Mouse (Mus musculus): Measurements from ENCODE around the gene Ttc7b.

The Ttc7b gene

DNA sequence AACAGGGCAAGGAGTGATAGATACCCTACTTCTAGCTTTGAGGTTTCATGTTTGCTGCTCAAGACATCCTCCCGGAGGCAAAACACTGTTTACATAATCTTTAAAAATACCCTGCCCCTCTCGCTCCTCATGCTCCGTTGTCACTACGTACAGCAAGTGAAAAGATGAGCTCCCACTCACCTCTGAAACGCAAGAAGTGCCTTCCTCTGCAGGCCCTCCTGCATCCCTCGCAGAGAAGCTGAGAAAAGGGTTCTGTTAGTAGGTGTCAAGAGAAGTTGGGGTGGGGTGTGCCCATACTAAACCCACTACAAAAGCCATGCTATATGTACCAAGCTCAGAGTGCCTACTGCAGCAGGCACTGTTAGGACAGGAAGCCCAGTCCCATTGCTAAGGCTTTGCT is 138.7 kb downstream of the Ttc7b start:
- DNase-seq (ENCODE audit: low spot score) = no peak

DNA sequence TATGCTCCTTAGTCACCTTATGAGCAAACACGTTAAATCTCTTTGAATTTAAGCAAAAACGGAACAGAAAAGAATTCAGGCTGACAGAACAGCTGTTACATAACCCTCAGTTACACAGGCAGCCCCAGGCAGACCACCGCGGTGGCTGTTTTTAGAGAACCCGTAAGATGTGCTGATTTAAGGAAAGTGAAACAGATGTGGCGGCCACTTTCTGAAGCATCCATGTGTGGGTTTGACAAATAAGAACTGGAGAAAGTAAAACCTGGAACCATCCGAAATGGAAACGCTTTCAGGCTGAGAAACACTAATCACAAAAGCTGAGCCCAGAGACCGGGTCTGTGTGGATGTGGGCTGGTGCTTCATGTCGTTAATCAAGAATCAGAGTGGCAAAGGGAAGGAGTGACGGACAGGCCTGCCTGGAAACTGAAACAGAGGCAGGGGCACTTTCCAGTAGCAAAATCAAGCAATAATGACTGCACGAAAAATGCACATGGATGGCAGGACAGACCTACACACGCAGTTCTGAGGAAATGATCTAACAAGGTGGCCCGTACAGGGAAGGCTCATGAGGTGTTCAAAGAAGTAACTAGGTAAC is 139.8 kb downstream of the Ttc7b start:
- DNase-seq (ENCODE audit: low spot score) = no peak

DNA sequence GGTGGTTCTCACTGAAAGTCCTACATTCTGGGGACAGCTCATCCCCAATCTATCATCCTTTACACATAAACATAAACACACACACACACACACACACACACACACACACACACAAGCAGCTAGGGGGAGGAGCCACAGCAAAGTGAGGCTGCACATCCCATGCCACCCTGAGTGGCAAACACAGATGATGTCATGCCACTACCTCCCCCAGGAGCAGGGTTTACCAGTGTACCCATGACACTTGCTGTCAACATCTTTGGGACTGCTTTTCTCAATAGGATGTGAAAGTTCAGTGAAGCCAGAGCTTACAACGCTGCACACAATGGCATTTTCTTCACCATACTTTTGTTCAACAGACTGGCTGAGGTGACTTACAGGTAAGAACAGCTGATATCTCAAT is 140.8 kb downstream of the Ttc7b start:
- no peak for DNase-seq (ENCODE audit: low spot score)

DNA sequence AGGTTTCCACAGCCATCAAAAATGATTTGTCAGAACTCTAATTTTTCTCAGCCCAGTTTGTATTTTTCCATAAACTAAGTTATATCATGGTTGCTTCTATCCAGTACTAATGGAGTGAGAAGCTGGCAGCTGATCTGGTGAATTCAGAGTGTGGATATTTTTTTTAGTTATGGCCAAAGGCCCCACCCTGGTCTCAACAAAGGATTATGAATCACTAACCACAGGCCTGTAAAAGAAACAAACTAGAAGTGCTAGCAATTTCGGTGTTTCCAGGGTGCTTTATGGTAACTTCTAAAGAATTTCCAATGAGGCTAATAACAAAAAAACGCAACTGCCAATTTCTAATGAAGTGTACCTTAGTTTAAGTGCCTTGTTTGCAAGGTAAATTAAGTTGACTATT is 142.4 kb downstream of the Ttc7b start:
- no peak for DNase-seq (ENCODE audit: low spot score)

DNA sequence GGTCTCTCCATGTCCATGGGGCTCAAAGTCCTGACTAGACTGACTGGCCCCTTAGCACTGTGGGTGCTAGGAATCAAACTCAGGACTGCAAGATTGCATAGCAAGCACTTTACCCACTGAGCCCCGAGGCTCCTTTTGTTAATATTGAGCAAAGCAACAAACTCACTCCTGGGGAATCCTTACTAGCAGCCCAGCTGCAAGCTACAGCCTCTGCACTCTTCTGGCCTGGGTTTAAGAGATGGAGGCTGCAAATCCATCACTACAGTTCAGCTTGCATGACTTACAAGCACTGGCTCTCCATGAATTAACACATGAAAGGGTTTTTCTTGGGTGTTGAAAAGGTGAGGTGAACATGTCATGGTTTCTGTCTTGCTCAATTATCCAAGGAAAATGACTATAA is 142.8 kb downstream of the Ttc7b start:
- no peak for DNase-seq (ENCODE audit: low spot score)

DNA sequence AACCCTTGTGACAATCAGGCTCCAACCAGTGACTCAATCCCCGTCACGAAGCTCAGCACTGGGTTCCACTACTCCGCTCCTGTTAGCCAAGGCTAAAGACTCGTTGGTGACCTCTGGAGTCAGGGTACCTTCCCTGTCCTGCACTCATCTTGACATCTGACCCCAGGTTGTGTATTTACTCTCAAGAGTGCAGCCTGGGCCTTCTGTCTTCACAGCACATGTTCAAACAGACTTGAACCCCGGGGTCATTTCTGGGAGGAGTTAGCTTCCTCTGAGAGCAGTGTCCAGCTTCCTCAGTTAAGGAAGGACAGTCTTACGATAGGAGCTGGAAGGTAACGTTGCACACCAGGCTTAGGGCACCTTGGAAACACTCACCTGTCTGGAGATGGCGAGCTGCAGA is 144.8 kb downstream of the Ttc7b start:
- DNase-seq (ENCODE audit: low spot score) = no peak

DNA sequence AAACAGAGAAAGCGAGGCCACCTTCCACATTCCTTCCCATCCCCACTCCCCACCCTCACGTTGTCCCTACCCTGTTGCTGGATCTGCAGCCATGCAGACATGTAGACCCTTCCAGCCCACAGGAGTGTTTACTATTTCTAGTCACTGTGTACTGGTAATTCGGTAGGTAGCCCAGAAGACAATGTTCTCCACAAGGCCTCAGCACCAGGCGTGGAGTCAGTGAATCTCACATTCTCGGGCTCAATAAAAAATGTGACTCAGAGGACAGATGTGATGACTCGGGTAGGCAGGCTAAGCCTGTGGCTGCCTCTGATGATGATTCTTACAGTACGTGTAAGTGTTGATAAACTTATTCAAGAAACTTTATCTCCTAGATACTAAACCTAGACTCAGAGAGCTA is 147.8 kb downstream of the Ttc7b start:
- no peak for DNase-seq (ENCODE audit: low spot score)

DNA sequence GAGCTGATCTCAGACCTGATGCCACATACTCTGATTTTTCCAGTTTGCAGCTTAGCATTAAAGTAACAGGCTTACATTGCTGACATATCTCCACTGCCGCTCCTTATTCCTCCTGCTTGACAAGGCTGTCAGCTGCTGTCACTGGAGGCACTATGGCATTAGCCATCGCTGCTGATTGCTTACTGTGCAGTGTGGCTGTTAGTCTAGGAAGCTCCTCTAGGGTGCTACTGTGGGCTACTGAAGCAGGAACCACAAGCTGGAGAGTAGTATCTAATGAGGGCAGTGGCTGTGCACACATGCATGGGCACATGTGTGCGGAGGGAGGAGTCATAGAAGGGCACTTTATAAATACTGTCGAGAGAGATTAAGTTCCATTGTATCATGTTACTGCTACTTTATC is 148.6 kb downstream of the Ttc7b start:
- DNase-seq (ENCODE audit: low spot score) = no peak

DNA sequence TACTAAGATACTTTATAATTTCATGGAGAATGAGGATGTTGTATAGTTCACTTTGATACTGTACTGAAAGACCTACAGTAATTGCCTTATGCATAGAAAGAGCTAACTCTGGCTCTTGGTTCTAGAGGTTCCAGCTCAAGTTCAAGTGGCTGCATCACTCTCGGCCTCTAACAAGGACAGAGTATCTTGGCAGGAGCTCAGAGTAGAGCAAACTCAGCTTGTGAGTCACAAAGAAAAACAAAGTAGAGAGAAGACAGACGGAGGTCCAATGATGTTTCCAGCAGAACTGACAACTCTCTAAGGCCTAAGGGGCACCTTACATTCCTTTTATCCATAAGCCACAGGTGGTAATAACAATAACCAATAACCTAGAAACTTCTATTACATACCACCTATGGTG is 150.8 kb downstream of the Ttc7b start:
- no peak for DNase-seq (ENCODE audit: low spot score)

DNA sequence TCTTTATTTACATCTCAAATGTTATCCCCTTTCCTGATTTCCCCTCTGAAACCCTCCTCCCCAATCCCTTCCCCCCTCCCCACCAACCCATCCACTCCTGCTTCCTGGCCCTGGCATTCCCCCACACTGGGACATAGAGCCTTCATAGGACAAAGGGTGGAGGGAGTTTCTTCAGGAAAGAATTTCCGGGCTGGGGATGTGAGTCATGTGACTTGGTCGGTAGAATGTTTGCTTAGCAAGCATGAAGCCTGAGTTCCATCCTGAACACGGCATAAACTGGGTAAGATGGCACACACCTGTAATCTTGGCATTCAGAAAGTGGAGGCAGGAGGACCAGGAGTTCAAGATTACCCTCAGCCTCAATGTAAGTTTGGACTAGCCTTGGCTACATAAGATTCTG is 151.4 kb downstream of the Ttc7b start:
- DNase-seq (ENCODE audit: low spot score) = no peak

DNA sequence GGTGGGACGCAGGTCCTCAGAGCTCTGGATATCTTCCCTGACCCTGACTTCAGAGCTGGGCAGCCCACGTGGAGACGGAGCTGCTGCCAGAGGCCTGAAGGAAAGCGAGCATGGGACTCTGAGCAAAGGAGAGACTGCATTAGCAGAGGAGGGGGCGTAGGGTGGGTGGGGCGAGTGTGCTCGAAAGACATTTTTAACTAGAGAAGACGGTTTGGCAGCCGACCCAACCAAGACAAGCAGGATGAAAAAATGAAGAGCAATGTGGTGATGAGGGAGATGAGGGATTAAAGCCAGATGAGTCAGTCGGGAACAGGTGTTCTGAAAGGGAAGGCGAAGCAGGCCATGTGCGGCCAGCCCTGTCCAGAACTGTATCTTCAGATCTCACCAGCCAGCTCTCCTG is 159.3 kb downstream of the Ttc7b start:
- no peak for DNase-seq (ENCODE audit: low spot score)

DNA sequence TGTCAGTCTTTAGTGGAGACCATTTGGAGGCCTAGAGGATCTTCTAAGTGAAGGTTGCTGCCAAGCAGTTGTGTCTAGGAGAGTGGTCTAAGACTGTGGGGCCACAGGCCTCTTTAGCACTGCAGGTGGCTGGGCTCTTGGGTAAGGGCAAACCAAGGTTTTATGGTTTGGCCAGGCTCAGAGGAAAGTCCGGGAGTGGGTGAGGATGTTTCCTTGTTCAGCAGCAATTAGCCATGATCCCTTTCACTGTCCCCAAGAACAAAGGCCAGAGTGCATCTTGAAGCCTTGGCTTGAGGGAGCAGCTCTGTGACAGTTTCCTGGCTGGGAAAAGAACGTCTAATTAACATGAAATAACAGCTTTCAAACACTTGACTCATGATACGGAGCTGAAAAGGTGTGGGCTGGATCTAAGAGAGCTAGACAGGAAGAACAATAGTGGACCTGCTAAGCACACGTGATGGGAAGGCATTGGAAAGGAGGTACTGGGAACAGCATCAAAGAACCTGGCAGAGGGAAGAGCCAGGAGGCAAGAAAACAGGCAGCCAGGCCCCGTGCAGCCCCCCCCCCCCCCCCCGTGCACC is 162.5 kb downstream of the Ttc7b start:
- DNase-seq (ENCODE audit: low spot score) = no peak

DNA sequence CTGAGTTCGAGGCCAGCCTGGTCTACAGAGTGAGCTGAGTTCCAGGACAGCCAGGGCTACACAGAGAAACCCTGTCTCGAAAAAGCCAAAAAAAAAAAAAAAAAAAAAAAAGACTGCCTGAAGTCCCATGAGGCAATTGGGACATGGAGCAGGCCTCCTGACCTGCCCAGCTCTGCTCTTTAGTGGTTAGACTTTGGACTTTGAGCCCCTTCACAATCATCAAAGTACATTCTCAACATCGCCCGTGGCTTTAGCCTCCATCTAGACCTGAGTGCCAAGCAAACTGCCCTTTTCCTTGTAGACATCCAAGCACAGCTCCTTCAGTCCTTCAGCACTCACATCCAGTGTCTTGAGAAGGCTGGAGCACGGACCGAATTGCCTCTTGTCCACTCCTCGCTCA is 164.2 kb downstream of the Ttc7b start:
- no peak for DNase-seq (ENCODE audit: low spot score)

DNA sequence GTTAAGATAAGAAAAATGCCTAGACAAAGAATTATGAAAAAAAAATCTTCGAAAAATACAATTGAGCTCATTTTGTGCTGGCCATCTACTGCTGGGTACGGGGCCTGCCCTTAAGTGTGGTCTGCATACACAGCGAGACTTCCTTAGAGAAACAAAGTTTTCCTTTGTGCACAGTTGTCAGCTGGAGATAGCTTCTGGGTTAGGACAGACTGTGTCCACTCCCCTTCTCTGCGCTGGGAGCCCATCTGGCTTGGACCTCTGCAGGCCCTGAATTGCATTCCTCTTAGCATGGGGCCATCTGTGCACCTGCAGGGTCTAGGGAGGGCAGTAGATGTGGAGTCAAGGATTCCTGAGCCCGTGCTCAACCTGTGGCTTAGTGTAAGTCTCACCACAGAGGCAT is 165.1 kb downstream of the Ttc7b start:
- DNase-seq (ENCODE audit: low spot score) = no peak

DNA sequence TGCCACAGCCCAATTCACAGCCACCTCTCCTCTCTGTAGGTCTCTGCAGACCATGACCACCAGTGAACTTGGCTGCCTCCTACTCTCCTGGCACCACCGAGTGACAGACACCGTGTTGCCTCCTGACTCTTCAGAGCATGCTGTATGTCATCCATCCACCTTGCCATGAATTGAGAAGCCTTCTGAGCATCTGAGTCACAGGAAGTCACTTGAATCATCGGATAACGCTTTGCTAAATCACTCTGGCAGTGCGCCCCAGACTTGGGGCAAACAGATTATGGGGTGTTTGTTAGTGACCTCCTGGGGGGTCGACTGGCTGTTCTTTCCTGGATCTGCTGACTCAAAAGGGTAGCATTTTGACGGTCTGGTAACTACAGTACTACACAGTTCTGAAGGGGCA is 166.7 kb downstream of the Ttc7b start:
- DNase-seq (ENCODE audit: low spot score) = no peak

DNA sequence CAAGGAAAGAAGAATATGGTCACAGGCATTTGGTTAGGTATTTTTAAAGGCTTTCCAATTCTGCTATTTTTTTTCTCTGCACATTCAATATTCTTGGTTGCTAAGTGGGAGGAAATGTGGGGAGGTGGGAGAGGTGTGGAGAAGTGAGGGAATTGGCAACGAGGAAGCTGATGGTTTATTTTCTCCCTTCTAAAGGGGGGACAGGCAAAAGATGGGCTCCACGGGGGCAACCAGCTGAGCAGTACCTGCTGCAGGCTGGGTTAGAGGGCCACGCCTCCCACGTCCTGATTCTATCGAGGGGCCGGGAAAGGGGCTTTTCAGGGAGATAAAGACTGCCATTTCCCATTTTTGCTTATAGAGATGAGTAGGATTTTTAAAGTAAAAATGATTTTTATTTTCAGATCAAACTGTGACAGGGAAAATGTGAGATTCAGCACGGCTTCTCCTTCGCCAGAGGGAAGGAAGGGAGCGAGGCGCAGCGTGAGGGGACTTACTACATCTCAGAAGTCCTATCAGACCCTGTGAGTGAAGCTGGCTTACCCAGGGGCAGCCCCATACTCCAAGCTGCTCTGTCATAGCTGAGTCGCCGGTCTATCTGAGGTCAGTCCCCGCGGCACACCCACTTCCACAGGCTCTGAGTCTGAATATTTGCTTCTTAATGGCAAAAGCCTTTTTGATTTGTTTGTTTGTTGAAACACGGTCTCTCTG is 167.4 kb downstream of the Ttc7b start:
- DNase-seq (ENCODE audit: low spot score) = no peak

DNA sequence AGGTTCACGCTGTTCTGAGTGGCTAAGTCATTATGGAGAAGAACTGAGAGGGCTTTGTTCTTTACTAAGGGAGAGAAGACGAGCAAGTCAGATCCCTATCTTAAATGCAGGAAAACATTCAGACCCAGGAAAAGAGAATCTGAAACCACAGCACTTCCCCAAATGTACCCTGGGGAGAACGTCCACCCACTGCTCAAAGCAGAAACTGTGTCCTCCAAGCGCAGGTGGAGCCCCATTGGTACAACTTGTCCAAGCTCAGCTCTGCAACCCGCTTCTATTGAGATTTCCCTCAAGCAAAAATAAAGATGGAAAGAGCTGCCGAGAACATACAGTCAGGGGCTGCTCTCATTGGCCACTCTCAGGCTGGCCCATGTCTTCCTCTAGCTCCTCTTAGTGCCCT is 168.5 kb downstream of the Ttc7b start:
- no peak for DNase-seq (ENCODE audit: low spot score)

DNA sequence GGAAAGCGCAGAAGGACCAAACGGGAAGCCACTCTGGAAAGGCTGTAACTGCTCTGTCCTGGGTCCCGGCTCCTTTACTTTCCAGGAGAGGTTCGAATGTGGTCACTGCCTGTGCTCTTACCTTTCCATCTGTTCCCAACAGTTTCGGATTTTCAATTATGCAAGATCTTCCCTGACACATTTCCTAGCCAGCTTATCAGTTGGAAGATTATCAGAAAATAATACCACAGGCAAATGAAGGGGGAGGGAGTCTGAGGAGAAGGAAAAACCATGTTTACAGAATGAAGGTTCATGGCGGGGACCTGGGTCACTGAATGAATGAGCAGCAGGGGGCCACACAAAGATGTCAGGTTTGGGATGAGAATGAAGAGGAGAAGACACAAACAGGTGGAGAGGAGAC is 177.1 kb downstream of the Ttc7b start:
- DNase-seq (ENCODE audit: low spot score) = no peak

DNA sequence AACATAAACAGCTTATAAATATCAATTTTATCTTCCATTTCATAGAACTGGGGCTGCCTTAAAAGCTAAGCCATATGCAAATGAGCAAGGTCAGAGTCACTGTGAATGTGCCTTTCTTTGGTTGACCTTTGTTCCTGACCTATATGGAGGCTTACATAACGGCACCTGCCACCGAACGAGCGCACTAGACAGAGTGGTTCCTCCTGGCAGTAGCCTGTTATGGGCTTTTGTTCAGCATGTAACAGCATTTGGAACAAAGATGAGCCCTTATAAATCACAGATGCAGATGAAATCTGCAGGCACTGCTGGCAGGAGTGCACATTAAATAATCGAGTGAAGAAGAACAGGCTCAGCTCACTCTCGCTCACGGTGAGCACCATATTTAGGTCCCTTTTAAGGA is 179.0 kb downstream of the Ttc7b start:
- no peak for DNase-seq (ENCODE audit: low spot score)

DNA sequence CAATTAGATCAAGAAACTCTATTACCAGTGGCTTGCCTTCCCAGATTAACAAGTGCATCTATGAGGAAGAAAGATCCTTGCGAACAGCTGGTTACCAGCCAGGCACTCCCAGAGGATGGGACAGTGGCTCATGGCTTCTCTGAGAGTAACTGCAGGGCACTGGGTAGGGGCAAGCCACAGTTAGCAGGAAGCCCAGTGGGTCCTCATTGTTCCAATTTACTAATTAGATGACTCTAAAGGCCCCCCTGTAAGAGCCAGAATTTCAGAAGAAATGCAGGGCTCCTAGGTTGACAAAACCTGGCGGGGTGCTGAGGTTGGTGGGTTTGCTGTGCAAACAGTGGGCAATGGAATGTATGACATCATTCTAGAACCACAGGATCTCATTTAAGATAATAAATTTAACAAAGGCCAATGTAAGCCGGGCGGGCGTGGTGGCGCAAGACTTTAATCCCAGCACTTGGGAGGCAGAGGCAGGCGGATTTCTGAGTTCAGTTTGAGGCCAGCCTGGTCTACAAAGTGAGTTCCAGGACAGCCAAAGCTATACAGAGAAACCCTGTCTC is 179.6 kb downstream of the Ttc7b start:
- no peak for DNase-seq (ENCODE audit: low spot score)

DNA sequence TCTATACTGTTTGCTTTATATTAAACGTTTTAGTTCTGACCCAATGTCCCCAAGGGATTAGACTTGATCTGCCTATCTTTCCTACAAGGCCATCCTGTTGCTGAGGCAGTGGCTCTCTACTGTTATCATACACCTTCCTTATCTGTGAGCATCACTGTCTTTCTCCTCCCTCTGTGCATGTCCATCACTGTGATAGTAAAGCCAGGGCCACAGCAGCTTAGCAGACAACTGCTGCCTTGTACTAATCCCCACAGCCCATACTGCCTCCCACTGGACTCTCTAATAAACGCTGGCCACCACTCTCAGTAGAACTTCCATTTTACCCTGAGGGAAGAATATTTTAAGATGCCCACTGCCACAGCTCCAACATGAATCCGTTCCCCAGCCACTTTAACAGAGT is 182.6 kb downstream of the Ttc7b start:
- DNase-seq (ENCODE audit: low spot score) = peak; percentile 36

DNA sequence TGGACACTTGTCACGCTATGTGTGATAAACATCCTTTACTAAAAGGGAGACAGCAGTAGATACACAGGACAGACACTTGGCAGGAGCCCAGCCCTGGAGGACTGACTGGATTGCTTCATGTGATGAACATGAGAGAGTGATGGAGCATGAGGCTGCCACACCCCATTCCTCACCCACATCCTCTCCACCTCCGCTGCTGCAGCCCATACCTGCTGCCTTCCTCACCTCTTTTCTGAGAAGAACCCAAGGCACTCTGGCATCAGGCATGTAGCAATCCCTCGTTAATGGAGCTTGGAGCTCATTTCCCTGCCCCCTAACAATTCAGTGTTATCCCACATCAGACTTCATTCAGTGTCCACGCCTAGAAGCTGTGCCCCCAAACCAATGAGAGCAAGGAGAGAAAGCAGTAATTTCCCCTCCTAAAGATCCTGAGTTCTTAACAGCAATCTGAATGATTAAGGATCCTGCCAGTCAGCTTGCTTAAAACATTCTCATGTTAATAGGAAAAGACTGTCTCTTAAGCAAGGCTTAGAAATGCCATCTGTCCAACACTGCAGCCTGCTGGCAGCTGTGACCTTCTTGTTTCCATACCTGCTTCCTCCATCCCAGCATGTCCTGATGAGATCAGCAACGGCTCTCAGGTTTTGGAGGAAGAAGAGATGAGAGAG is 183.1 kb downstream of the Ttc7b start:
- peak; percentile 23 for DNase-seq (ENCODE audit: low spot score)

DNA sequence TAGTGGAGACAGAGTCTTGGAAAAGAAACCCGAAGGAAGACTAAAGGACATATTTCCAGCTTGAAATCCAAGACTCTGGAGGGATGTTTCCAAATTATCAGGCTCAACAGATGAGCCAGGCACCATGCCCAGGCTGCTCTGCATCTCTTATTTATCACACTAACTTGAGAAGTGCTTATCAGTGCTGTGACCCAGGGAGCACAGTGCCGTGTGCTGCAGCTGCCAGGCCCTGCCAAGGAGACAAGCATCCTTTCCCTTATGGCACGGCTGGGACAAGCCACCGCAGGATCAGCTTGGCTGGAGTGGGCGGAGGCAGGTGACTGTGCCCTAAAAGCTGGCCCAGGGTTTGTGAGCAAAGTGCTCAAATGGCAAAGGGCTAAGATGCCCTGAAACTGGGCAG is 184.4 kb downstream of the Ttc7b start:
- no peak for DNase-seq (ENCODE audit: low spot score)

Measured in adipocyte (in vitro differentiated cells).